Mouse (Mus musculus) layer of hippocampus, postnatal 14 days (tissue): ENCODE data around the gene Prm3. TPM values are rescaled to one million over a fixed set of nuclear protein-coding genes. Genes with fewer than 3 reads are reported as not detected.
A peak's percentile ranks its signal among the peaks of the same experiment; 100 is the strongest.
"Not testable (repeated sequence)": the region's sequence is repeated elsewhere in the genome, so short reads cannot be mapped to it uniquely, and the experiment has no call there.

ENCODE experiments used
- DNase-seq, 2 experiments: peaks; one replicate each; pipeline ENCODE4 v3.0.0; 2021 to 2022; ENCODE audit warnings: low spot score in 2 of 2, mixed read lengths in 1 of 2
- total RNA-seq, 2 experiments: library from RNA; stranded (reverse); gene quantifications; 2 replicates each; pipeline ENCODE4 v1.2.3; 2021

Gene Prm3
- total RNA-seq, 2 experiments from 2014 or later = not detected

DNA sequence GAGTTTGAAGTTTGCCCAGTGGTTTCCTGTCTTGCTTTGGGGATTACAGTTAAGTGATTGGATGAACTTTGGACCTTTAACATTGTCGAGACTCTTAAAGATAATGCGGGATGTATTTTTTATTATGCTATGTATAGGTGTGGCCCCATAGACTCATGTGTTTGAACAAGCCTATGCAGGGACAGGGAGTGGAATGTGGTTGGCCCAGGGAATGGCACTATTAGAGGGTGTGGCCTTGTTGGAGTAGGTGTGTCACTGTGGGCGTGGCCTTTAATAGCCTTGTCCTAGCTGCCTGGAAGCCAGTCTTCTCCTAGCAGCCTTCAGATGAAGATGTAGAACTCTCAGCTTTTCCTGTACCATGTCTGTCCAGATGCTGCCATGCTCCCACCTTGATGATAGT is 11.7 kb upstream of the Prm3 start:
- not testable (repeated sequence) for DNase-seq

DNA sequence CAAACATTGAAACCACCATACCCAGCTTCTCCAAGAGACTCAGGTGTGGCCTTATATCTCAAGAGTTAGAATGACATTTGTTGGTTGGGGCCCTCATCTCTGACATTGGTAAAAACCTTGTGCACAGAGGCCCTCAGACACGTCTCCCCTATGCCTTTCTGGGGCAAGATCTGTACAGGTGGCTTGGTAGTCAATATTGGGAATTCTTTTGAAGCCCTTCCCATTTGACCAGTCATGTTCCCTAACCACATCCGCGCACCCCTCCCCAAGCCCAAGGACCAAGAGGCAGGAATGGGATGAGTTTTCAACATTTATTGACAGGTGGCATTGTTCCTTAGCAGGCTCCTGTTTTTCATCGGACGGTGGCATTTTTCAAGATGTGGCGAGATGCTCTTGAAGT is 5.3 kb upstream of the Prm3 start, which contains the start of gene Prm2:
TSS of gene Prm2 (minus strand) at position 101 of the 400 bp plus-strand sequence.
- no peak for DNase-seq

DNA sequence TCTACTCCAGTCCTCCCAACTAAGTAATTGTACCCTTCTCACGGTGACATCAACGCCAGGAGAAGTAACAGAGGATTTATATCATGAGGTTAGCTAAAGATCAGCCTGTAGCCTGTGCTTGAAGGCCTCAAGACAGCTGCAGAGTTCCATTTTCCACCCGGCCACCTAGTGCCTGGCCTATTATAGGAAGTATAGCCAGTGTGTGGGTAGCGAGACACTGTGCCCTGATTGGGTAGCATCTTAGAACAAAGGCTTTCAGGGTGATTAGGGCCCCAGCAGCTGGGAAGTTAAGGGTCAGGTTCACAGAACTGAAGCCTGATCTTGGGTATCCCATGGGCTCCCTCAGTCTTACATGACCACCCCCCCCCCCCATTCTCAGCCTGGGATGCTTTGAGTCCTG is 1.8 kb downstream of the Prm3 start:
- DNase-seq = no peak

DNA sequence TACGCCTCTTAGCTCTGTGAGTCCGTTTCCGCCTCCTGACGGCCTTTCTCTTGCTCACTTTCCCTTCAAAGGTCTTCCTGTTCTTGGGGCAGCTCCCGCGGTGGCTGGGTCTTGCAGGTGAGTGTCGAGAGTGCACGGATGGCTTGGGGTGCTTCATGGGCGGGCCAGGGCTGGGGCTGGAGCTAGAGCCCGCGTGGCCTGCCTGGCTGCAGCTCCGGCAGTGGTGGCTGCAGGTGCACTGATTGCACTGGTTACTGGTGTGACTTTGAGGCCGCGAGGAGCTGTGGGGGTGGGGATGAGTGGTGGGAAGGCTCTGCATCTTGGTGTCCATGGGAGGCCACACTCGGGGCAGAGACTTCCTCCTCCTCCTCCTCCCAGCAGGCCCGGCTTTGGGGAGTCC is 2.4 kb downstream of the Prm3 start, which contains the start of gene Tnp2:
TSS of gene Tnp2 (minus strand) at position 390 of the 400 bp plus-strand sequence.
- no peak for DNase-seq

DNA sequence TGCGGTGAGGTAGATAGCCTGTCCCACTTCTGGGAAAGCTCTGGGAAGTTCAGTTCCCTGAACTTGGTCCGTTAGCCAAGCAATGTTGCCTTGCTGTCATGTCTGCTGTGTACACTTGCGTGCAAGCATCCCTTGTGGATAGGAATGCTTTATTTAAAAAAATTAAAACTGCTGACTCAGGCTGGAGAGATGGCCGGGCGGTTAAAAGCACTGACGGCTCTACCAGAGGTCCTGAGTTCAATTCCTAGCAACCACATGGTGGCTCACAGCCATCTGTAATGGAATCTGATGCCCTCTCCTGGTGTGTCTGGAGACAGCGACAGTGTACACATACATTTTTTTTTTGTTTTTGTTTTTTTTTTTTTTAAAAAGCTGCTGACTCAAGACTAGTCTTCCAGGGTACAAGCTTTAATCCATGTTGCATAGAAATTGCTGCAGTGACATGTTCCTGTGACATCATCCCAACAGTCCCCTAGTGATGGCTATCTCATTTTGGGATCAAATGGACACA is 3.1 kb downstream of the Prm3 start:
- DNase-seq = no peak

DNA sequence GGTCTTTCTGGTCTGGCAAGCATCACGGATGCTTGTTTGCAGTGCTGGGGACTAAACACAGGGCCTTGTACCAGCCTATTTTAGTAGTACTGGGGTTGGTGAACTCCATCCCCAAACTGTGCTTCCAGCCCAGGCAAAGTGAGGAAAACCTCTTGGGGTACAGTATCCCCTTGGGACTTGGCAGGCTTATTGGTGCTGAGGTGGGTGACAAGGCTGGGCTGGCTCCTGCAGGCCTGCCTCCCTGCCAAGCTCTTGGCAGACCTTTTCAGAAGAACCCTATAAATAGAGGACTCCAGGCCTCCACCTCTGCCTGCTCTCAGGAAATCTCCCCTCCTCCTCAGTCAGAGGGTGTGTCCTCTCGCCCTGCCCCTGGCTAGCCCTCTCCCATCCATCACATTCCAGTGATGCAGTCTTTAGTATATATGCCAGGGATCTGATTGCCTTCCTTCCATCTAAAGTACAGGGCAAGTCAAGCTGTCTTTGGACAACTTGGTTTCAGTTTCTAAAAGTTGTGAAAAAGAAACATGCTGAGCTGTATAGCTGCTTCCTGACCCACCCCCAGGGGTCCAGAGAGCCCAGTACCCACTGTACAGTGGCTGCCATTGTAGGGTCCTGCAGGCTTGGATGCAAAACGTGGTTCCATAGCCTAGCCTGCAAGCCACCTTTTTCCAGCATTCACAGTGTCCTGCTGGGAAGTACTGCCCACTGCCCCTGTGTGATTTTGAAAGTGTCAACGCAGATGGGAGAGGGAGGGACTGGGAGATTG is 3.7 kb downstream of the Prm3 start:
- DNase-seq = no peak

DNA sequence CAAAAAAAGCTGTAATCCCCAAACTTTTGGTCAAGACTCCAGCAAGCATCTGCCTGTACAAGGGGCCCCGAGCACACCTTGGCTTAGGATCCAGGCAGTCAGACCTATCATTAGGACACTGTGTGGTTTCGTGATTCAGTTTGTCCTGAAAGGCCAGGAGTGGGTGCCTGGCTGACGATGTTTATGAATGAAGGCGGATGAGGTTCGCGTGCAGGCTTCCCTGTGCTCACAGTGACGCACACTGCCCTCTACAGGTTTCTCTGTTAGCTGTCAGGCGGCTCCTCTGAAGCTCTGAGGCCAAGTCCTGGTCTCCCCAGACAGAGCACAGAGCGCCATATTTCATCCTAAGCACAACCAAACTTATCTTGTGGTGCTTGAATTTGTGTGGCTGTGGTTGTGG is 4.4 kb downstream of the Prm3 start:
- peak; percentile 76 to 84 for DNase-seq

DNA sequence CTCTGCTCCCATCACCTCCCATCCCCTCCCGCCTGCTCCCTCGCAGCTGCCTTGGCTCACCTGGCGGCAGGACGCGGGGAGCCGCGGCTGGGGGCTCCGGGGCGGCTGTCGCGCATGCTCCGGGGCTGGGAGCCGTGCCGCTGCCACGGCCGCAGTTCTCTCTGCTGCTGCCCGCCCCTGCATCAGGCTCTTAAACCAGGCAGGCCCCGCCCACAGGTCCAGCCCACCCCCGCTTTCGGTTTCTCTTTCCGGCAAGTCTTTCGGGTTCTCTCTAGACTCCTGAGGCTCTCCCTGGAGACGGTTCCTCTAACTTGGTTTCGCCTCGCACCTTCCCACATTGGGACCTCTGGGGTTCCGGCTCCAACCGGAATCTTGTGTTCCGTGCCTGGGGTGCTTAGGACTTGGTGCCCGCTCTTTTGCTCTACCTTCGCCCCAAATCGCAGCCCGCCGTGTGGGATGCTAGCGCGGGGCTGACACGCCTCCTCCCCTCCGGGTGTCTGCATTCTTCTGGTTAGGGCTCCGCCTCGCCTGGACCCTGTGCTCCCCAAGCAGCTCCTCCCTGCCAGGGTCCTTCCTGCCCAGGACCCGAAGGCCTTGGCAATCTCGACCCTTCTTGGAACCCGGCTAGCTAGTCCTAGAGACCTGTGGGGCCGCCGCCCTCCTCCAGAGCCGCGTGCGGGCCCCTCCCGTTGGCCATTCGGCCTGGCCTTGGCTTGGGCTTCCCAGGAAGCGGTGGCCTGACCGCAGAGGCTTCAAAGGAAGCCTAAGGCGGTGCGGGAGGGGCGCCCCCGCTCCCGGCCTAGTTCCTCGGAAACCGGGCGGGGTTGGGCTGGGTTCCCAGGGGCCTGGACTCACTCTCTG is 5.1 kb downstream of the Prm3 start, which contains the start of gene Socs1:
TSS of gene Socs1 (minus strand) at position 166 of the 861 bp plus-strand sequence.
- peak; percentile 74 to 75 for DNase-seq

DNA sequence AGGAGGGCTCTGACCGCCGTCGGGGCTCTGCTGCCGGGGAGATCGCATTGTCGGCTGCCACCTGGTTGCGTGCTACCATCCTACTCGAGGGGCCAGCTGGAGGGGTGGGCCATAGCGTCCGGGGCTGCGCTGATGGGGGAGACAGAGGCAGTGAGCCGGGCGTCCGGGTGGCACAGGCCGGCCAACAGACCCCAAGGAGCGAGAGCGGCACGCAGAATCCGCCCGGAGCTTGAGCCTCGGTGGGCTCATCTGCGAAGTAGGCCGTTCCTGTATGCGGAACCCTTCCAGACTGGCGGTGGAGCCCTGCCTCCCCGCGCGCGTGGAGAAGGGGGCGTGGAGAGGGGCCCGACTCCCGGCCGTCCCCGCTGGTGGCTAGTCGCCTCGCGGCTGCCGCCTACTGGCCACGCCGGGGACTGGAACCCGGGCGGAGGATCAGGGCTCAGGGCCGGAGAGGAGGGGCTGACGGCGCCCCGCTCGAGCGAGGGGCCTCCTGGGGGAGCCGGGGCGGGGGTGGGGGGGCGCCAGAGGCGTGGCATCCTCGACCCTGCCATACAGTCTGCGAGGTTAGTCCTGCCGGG is 5.8 kb downstream of the Prm3 start:
- peak; percentile 89 to 91 for DNase-seq

DNA sequence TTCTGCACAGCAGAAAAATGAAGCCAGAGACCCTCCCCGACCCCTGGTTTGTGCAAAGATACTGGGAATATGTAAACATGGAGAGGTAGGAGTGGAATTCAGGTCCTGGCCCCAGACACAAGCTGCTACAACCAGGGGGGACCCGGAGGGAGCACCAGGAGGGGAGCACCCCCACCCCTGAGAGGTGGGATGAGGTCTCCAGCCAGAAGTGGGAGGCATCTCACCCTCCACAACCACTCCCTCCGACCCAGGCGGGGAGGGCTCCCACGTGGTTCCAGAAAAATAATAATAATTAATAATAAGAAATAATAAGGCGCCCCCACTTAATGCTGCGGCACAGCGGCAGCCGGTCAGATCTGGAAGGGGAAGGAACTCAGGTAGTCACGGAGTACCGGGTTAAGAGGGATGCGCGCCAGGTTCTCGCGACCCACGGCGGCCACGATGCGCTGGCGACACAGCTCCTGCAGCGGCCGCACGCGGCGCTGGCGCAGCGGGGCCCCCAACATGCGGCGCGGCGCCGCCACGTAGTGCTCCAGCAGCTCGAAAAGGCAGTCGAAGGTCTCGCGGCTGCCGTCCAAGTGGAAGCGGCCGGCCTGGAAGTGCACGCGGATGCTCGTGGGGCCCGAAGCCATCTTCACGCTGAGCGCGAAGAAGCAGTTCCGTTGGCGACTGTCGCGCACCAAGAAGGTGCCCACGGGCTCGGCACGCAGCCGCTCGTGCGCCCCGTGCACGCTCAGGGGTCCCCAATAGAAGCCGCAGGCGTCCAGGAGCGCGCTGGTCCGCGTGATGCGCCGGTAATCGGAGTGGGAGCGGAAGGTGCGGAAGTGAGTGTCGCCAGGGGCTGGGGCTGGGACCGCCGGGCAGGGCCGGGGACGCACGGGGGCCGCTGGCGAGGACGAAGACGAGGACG is 6.6 kb downstream of the Prm3 start:
- peak; percentile 16 to 25 for DNase-seq

DNA sequence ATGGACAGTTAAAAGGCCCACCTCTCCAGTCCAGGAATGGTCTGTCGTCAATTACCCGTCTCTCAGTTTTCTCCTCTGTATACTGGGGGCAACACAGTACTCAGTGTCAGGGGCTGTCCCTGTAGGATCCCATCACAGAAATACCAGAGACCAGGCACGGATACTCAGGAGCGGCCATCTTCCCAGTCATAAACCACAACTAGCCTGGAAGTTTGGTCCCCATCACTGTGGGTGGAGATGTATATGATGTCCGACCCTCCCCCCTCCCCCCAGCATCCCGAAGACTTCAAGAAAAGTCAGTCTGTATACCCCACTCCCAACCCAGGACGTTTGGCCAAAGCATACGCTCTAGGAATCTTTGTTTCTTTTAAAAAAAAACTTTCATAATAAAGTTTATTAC is 7.3 kb downstream of the Prm3 start:
- no peak for DNase-seq

DNA sequence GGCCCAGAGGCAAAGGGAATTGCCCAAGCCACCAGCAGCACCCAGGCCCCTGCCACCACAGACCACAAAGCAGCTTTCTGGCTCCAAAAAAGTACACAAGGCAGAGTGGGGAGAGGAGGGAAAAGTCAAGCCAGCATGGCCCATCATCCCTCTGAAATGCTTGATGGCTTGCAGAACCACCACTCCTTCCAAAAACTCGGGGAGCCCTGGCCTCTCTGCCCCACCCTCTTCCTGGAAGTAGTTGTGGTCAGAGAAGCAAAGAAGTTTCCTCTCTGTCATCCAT is 7.6 kb downstream of the Prm3 start:
- DNase-seq = no peak

DNA sequence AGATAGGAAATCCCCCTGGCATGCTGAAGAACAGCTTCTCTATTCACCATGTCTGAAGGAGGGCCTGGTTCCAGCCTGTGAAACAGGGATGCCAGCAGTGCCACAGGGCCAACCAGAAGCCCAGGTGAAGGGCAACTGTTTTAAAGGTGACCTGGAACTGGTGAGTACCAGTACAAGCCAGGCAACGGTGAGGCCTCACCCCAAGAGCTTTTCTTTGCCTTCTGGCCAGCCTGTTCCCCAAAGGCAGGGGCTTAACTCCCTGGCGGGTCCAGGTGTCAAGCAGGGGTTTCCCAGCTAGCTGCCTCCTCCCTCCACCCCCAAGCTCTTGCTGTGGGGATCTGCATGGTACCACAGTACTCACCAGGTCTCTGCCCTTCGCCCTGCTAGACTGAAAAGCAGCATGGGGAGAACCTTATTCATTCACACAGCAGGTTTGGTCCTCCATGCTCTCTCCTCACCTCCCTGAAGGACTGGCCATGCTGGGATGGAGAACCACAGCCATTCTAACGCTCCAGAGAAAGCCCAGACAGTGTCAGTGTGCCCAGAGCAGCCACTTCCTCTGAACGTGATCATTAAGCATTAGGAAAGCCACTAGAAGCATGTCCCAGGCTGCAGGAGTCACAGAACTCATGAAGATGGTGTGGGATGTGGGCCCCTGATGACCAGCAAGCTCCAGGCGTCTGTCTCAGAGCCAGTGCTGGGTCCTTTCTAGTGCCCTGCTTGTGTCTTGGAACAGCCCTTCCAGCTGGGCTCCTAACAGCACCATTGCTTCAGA is 8.2 kb downstream of the Prm3 start:
- DNase-seq = no peak

DNA sequence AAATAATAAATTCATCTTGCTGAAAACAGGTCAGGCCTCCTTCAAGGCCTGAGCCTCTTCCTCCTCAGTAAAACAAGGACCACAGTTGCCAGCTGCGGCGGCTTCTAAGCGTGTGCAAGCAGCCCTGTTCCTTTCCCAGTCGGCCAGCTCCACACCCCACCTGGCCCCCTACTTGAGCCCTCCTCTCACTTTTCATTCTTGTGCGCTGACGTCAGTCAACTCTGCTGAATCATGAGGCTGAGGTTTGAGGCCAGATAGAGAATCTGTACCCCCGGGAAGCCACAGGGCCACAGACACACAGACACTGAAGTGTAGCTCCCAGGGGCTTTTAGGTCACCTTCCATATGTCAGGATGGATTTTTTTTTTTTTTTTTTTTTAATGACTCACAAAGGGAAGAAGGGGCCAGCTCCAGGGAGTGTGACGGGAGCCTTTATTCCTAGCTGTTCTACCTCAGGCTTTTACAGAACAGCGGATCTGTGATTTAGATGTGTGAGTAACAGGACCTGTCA is 8.8 kb downstream of the Prm3 start:
- DNase-seq = no peak

DNA sequence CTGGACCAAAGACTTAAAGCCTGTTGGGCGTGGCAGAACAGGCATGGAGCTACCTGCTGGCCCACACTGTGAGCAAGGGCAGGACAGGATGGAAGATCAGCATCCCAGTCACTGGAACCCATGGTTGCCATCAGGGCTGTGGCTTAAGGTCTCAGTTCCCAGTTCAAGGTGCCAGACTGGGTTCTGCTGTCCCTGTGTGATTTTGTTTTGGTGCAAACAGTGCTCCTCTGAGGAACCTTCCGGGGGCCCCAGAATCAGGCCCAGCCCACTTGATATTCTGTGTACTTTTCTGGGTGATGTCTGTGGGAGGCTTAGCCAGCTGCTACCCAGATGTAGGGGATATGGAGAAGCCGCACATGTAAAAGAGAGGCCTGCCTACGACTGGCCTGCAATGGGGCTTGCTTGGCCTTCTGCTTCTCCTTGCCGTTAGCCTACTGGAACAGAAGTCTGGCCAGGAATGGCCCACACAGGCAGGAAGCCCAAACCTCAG is 10.0 kb downstream of the Prm3 start:
- no peak for DNase-seq

DNA sequence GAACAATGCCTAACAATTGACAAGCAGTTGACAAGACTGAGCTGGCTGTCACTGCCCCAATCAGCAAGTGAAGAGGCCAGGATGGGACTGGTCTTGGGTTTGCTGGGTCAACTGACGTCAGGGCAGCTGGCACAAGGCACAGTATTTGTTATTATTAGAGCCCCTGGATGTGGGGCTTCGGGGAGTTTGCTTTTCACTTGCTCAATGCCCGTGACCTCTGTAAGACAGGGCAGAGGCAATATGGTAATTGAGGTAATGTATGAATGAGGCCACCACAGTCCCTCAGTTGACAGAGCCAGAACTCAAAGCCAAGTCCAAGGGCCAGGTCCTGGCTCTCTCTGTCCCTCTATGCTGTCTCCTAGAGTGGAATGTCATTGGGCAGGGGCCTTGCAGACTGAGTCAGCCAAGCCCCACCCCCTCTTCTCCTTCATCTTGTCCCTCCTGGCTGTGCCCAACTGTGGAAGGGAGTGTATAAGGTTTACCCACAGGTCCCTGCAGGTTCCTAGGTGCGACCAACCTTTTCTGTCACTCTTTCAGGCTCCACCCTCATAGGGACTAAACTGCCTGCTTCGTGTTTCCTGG is 13.0 kb downstream of the Prm3 start:
- DNase-seq = no peak

DNA sequence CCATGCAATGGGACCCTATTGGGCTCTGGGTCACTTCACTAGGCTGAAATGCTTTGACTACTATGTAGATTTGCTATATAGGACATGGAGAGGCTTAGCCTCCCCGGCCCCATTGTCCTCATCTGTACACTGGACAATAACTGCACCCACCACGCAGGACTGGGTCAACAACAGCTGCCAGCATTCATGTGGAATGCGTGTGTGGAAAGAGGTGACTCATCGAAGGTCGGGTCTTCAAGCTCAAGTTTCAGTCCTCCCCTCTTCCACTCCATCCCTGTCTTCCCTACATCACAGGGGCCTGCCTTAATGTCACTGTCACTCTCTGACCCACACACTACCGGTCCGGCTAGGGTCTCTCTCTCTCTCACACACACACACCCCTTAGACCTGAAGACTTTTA is 14.4 kb downstream of the Prm3 start:
- DNase-seq = no peak

DNA sequence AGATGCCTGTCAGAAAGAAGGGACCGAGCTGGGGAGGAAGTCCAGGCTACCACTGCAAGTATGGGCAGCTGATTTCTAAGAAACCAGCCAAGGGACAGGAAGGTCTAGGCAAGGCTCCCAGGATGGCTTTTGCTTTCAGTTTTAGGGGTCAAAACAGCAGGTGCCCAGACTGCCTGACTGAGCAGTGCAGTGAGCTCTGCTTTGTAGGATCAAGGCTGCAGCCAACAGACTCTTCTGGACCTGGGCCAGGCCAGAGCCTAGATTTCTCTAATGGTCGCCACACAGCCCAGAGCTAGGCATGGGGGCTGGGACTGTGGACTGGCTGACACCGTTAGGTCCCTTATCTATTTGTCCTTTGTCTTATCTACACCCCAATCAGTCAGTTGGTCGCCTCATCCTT is 16.0 kb downstream of the Prm3 start:
- DNase-seq = no peak

DNA sequence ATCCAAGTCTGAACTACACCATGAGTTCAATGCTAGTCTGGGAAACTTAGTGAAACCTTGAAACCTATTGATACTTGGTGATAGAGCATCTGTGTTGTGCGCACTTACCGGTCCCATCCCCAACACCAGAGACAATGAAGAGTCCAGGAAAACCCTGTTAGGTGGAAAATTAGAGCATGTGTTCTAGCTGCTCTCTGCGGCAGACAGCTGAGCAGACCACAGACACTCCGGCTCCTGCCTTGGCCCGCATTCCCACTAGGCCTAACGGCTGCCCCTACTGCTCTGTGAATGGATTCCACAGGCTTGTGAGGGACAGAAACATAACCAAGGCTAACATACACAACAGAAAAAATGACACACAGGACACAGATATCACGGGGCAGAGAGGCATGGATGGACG is 17.2 kb downstream of the Prm3 start:
- DNase-seq = no peak
